Mouse (Mus musculus) forebrain, embryonic 12.5 days (tissue): ENCODE results near the gene Oat. TPM values are rescaled to one million over a fixed set of nuclear protein-coding genes. Genes with fewer than 3 reads are reported as not detected.

ENCODE experiments used
- ATAC-seq: fragments of 200-750 bp; cut with Nextera tagmentation; 2 replicates; pipeline ENCODE4 v1.8.0; 2017; ENCODE audit warnings: moderate TSS enrichment; ENCODE audit not compliant: low FRiP score
- H3K27ac ChIP-seq: fragments of 300-500 bp; sonication (generic); 2 replicates; pipeline ENCODE4 v1.5.1; 2016; ENCODE audit warnings: mild to moderate bottlenecking
- H3K27me3 ChIP-seq: fragments of 300-500 bp; sonication (generic); 2 replicates; pipeline ENCODE4 v1.6.1; 2016; ENCODE audit warnings: mild to moderate bottlenecking
- H3K36me3 ChIP-seq: fragments of 300-500 bp; sonication (generic); replicated peaks from 2 replicates; pipeline ENCODE4 v1.6.1; 2016; ENCODE audit warnings: mild to moderate bottlenecking
- H3K4me1 ChIP-seq: fragments of 300-500 bp; sonication (generic); 2 replicates; pipeline ENCODE4 v1.6.1; 2016
- H3K4me2 ChIP-seq: fragments of 300-500 bp; sonication (generic); 2 replicates; pipeline ENCODE4 v1.6.1; 2016; ENCODE audit warnings: mild to moderate bottlenecking, moderate library complexity
- H3K4me3 ChIP-seq: fragments of 300-500 bp; sonication (generic); replicated peaks from 2 replicates; pipeline ENCODE4 v1.5.1; 2016; ENCODE audit warnings: mild to moderate bottlenecking
- H3K9ac ChIP-seq: fragments of 300-500 bp; sonication (generic); 2 replicates; pipeline ENCODE4 v1.6.1; 2016; ENCODE audit warnings: mild to moderate bottlenecking
- H3K9me3 ChIP-seq: fragments of 300-500 bp; sonication (generic); 2 replicates; pipeline ENCODE4 v1.6.1; 2016
- WGBS: fragments of 180-500 bp; shearing (Covaris S2); methylation state at CpG from one replicate; pipeline ENCODE4 v1.1.7; 2016; 5-methylcytosine and 5-hydroxymethylcytosine counted together
- polyA plus RNA-seq: library from polyadenylated mRNA; unstranded; fragments of >200 nt; fragmentation: Nextera tagmentation; extraction: Ambion mirVana; gene quantifications from 2 replicates; pipeline ENCODE4 v1.2.1, GENCODE M21; 2016

The Oat gene
- polyA plus RNA-seq = 112 and 127 TPM in 2 replicates

DNA sequence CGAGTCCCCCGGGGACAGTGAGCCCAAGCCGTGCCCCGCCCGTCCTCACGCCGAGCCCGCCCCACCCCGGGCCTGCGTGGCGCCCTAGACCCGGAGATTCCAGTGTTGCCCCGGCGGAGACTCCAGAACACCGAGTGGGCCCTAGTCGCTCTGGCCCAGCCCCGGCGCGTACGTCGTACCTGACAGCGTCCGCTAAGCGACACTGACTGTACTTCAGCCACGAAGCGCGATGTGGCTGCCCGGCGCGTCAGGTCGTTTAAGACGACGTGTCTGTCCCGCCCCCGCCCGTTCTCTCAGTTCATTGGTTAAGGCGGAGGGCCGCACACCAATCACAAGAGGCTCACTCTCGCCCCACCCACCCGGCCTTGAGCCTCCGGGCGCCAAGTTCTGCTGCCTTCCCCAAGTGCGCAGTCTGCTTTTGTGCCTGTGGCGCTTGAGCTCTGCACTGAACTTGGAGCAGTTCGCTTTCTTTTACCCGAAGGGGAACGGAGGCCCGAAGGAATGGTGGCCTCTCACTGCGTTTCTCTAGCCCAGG lies at the start of gene Oat:
Gene Oat (minus strand): TSS at position 283 of the 535 bp plus-strand sequence.
- peak within 1 kb of the TSS; percentile 65 for H3K9ac ChIP-seq
- H3K4me2 ChIP-seq = peak within 1 kb of the TSS; percentile 65
- 1% methylated on average over 45 of the region's 49 CpGs for WGBS
- H3K4me3 ChIP-seq = peak within 1 kb of the TSS; percentile 65
- no peaks in the 10 kb centered on the region for H3K9me3 ChIP-seq
- no peaks in the 10 kb centered on the region for H3K36me3 ChIP-seq
- peak within 1 kb of the TSS; percentile 85 for H3K27ac ChIP-seq
- ATAC-seq = peak; percentile 97
- peaks cover 17% of the 10 kb centered on the region for H3K27me3 ChIP-seq
- peaks cover 26% of the 10 kb centered on the region for H3K4me1 ChIP-seq

GRCm38 (mm10) chr7:132624161-132624560 lies 48.0 kb upstream of the Oat start:
- no peaks in the 10 kb centered on the region for H3K36me3 ChIP-seq
- H3K4me3 ChIP-seq = no peak overlapping the region
- whole genome bisulfite sequencing = 76% methylated on average over 10 of the region's 10 CpGs
- H3K27me3 ChIP-seq = peaks cover 11% of the 10 kb centered on the region; the same call in 1 of the 2 replicates
- H3K9ac ChIP-seq = no peak overlapping the region
- H3K9me3 ChIP-seq = no peaks in the 10 kb centered on the region
- no peak for ATAC-seq
- no peak overlapping the region for H3K4me2 ChIP-seq
- H3K27ac ChIP-seq = no peak overlapping the region
- no peaks in the 10 kb centered on the region for H3K4me1 ChIP-seq

GRCm38 (mm10) chr7:132619975-132620918 lies 44.0 kb upstream of the Oat start:
- H3K9me3 ChIP-seq = no peaks in the 10 kb centered on the region
- no peak overlapping the region for H3K9ac ChIP-seq
- no peak overlapping the region for H3K4me2 ChIP-seq
- H3K4me3 ChIP-seq = no peak overlapping the region
- peaks cover 13% of the 10 kb centered on the region for H3K4me1 ChIP-seq
- no peak for ATAC-seq
- H3K27me3 ChIP-seq = peaks cover 23% of the 10 kb centered on the region; the same call in 1 of the 2 replicates
- WGBS = 91% methylated on average over 15 of the region's 15 CpGs
- no peaks in the 10 kb centered on the region for H3K36me3 ChIP-seq
- no peak overlapping the region for H3K27ac ChIP-seq

DNA sequence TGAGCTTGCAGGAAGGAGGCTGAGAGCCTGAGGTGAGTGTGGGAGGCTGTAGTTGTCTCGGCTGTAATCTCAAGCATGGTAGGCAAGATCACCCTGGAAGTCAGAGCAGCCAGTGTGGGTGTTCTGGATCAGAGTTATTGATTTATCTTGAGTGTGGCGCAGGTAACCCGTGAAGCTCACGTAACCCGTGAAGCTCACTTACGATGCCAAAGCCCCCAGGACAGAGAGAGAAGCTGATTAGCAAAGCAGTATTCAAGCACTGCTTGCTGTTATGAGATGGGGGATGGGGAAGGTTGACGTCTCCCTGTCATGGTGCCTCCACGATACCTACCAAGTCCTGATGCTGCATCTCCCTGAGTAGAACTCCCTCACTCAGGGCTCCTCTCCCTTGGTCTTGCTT lies 43.4 kb upstream of the Oat start:
- Histone ChIP-seq H3K9ac (no peak overlapping the region), H3K4me3 (no peak overlapping the region), H3K4me2 (no peak overlapping the region), H3K9me3 (no peaks in the 10 kb centered on the region), H3K4me1 (peaks cover 14% of the 10 kb centered on the region), H3K36me3 (no peaks in the 10 kb centered on the region), H3K27me3 (peaks cover 23% of the 10 kb centered on the region; the same call in 1 of the 2 replicates), H3K27ac (no peak overlapping the region)
- ATAC-seq = no peak
- WGBS = 91% methylated on average over 8 of the region's 8 CpGs

GRCm38 (mm10) chr7:132617021-132617564 lies 40.9 kb upstream of the Oat start:
- H3K36me3 ChIP-seq = no peaks in the 10 kb centered on the region
- H3K9ac ChIP-seq = no peak overlapping the region
- H3K27ac ChIP-seq = no peak overlapping the region
- no peak for ATAC-seq
- H3K4me2 ChIP-seq = no peak overlapping the region; the same call in 1 of the 2 replicates
- peaks cover 14% of the 10 kb centered on the region for H3K4me1 ChIP-seq
- 90% methylated on average over 5 of the region's 5 CpGs for WGBS
- peaks cover 19% of the 10 kb centered on the region; the same call in 1 of the 2 replicates for H3K27me3 ChIP-seq
- no peak overlapping the region for H3K4me3 ChIP-seq
- H3K9me3 ChIP-seq = no peaks in the 10 kb centered on the region

- H3K4me3 ChIP-seq = no peak overlapping the region
- no peak overlapping the region for H3K27ac ChIP-seq
- H3K4me1 ChIP-seq = peaks cover 14% of the 10 kb centered on the region
- no peak overlapping the region for H3K4me2 ChIP-seq
- H3K36me3 ChIP-seq = no peaks in the 10 kb centered on the region
- H3K9me3 ChIP-seq = no peaks in the 10 kb centered on the region
- peaks cover 24% of the 10 kb centered on the region; the same call in 1 of the 2 replicates for H3K27me3 ChIP-seq
- no peak for ATAC-seq
- WGBS = 15% methylated on average over 6 of the region's 6 CpGs
- no peak overlapping the region for H3K9ac ChIP-seq
Observed at GRCm38 (mm10) chr7:132616391-132616790, 40.2 kb upstream of the Oat start.

DNA sequence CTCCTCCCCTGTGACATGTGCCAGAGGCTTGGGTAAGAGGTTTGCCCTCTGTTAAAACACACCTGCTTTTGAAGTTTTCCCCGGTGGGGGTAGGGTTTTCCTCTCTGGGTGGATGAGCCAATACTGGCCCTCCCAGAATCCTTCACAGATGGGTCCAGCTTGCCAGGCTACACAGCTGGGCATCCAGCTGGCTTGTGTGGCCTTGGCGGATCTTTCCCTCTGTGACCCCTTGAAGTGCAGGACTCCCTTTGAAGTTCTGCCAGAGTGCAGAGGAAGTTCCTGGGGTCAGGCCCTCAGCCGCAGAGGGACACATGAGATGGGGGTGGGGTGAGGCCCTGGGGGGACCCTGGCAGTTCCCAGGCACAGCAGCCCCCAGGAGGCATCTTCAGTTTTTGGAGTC lies 39.1 kb upstream of the Oat start:
- peaks cover 28% of the 10 kb centered on the region; the same call in 1 of the 2 replicates for H3K27me3 ChIP-seq
- H3K4me2 ChIP-seq = no peak overlapping the region
- no peaks in the 10 kb centered on the region for H3K9me3 ChIP-seq
- no peak overlapping the region for H3K27ac ChIP-seq
- no peaks in the 10 kb centered on the region for H3K36me3 ChIP-seq
- no peak overlapping the region for H3K9ac ChIP-seq
- ATAC-seq = no peak
- peaks cover 15% of the 10 kb centered on the region for H3K4me1 ChIP-seq
- 17% methylated on average over 3 of the region's 3 CpGs for WGBS
- no peak overlapping the region for H3K4me3 ChIP-seq

- no peak overlapping the region for H3K4me3 ChIP-seq
- H3K27ac ChIP-seq = no peak overlapping the region
- no peak for ATAC-seq
- no peak overlapping the region for H3K9ac ChIP-seq
- 94% methylated on average over 8 of the region's 8 CpGs for WGBS
- H3K36me3 ChIP-seq = no peaks in the 10 kb centered on the region
- no peak overlapping the region for H3K4me2 ChIP-seq
- no peaks in the 10 kb centered on the region for H3K9me3 ChIP-seq
- H3K4me1 ChIP-seq = peaks cover 18% of the 10 kb centered on the region
- H3K27me3 ChIP-seq = peaks cover 34% of the 10 kb centered on the region
Observed at GRCm38 (mm10) chr7:132611530-132611929, 35.3 kb upstream of the Oat start.

DNA sequence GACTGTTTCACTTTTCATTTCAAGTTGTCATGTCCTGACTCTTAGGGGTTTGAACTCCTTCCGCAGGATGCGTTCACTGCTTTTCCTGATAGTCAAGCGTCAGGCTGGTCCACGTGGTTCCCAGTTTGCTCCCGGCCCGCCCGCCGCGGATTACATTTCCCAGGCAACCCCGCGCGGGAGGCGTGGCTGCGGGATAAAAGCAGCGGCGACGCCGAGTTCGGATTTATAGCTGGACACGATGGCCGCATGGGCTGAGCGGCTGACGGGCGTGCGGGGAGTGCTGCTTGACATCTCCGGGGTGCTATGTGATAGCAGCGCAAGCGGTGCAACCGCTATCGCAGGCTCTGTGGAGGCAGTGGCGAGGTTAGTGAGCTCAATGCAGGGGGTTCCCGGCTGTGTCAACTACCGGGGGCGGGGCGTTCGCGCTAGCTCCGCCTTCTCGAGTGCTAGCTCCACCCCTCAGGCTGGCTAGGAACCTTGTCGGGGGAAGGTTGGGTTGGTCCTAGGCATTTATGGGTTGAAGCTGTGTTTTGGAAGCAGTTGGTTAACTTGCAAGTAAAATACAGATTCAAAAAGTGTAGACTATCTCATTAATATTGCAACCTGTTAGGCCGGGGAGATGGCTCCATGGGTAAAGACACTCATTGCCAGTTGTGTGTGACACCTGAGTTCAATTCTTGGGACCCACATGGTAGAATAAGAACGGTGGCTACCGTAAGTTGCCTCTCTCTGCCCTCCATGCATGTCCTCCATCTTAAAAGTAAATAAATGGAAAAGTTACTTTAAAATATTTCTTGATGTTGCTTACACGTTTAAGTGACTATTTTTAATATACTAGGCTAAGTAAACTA lies 34.5 kb upstream of the Oat start, which contains the start of gene Lhpp:
Gene Lhpp (plus strand): TSS at position 171 of the 851 bp plus-strand sequence.
- peaks cover 37% of the 10 kb centered on the region for H3K27me3 ChIP-seq
- peak within 1 kb of the TSS; percentile 51 for H3K4me3 ChIP-seq
- peak within 1 kb of the TSS; percentile 59 for H3K4me2 ChIP-seq
- no peaks in the 10 kb centered on the region for H3K36me3 ChIP-seq
- H3K9me3 ChIP-seq = no peaks in the 10 kb centered on the region
- 8% methylated on average over 44 of the region's 44 CpGs for WGBS
- ATAC-seq = peak; percentile 91
- H3K4me1 ChIP-seq = peaks cover 10% of the 10 kb centered on the region; the same call in 1 of the 2 replicates
- H3K27ac ChIP-seq = no peak within 1 kb of the TSS
- H3K9ac ChIP-seq = peak within 1 kb of the TSS; percentile 54; the same call in 1 of the 2 replicates

- Histone ChIP-seq H3K27me3 (peaks cover 57% of the 10 kb centered on the region), H3K9me3 (no peaks in the 10 kb centered on the region)
- WGBS = 93% methylated on average over 4 of the region's 4 CpGs
Observed at GRCm38 (mm10) chr7:132608316-132609020, 32.3 kb upstream of the Oat start.

GRCm38 (mm10) chr7:132605689-132606088 lies 29.5 kb upstream of the Oat start:
- Histone ChIP-seq H3K4me1 (peaks cover 9% of the 10 kb centered on the region; the same call in 1 of the 2 replicates), H3K27ac (no peak overlapping the region), H3K9ac (no peak overlapping the region), H3K4me3 (no peak overlapping the region), H3K9me3 (no peaks in the 10 kb centered on the region), H3K4me2 (no peak overlapping the region), H3K36me3 (no peaks in the 10 kb centered on the region), H3K27me3 (peaks cover 76% of the 10 kb centered on the region)
- ATAC-seq = no peak
- 64% methylated on average over 5 of the region's 5 CpGs for WGBS

More at GRCm38 (mm10) chr7:132608316-132609020, 32.3 kb upstream of the Oat start:
- Histone ChIP-seq H3K4me2 (no peak overlapping the region), H3K9ac (no peak overlapping the region), H3K27ac (no peak overlapping the region), H3K36me3 (no peaks in the 10 kb centered on the region), H3K4me3 (no peak overlapping the region), H3K4me1 (peaks cover 6% of the 10 kb centered on the region; the same call in 1 of the 2 replicates)
- no peak for ATAC-seq
